Mouse (Mus musculus): ENCODE data around the gene Nudt4. TPM values are rescaled to one million over a fixed set of nuclear protein-coding genes. Genes with fewer than 3 reads are reported as not detected.
A peak's percentile ranks its signal among the peaks of the same experiment; 100 is the strongest.

Gene Nudt4
- polyA plus RNA-seq, 1 experiment from 2014 or later: 91.2 TPM

GRCm38 (mm10) chr10:95501463-95502081, 62.4 kb downstream of the Nudt4 start, which contains the start of gene Mrpl42:
TSS of gene Mrpl42 (minus strand) at chr10:95501940.
- ATAC-seq (ENCODE audit: insufficient read depth) (peak; percentile 97), DNase-seq (peak; percentile 96)
- Histone ChIP-seq H3K9me3 (ENCODE audit: low read depth, low read length) (no peaks in the 10 kb centered on the region), H3K4me3 (ENCODE audit: low read depth, low read length) (peak within 1 kb of the TSS; percentile 86), H3K4me1 (ENCODE audit: insufficient read depth) (peaks cover 2% of the 10 kb centered on the region; the same call in 1 of the 2 replicates), H3K27ac (ENCODE audit: low read depth) (peak within 1 kb of the TSS; percentile 85), H3K36me3 (ENCODE audit: insufficient read depth) (peaks cover 12% of the 10 kb centered on the region), H3K4me2 (peak within 1 kb of the TSS; percentile 68), H3K9ac (peak within 1 kb of the TSS; percentile 83), H3K27me3 (ENCODE audit: insufficient read depth, low read length) (no peaks in the 10 kb centered on the region)
- no peak for TF ChIP-seq CTCF (IDR thresholded peaks at IDR 0.05; ENCODE audit: low read depth)
- WGBS: under 1% methylated on average over 35 of the region's 35 CpGs

DNA sequence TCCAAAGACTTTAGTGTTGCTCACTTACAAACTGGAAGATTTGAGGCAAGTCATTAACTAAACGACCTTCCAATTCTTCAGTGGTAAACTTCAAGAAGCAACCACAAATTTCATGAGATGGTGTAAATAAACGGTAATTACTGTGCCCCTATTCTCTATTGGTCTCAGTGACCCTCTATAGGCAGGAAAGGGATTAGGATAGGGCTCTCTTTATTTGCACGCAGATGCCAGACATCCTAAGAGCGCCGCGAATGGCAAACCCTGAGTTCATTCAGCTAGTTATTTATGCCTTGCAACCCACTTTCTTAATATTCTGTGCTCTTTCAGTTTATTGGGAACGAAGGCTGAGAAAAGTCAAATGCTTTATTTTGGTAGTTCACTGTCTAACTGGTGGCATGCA, 62.9 kb downstream of the Nudt4 start:
- H3K9me3 ChIP-seq (ENCODE audit: low read depth, low read length): no peaks in the 10 kb centered on the region
- WGBS: 3% methylated on average over 7 of the region's 7 CpGs
- ATAC-seq (ENCODE audit: insufficient read depth): no peak
- H3K27ac ChIP-seq (ENCODE audit: low read depth): peak overlapping the region; percentile 85
- H3K27me3 ChIP-seq (ENCODE audit: insufficient read depth, low read length): no peaks in the 10 kb centered on the region
- H3K36me3 ChIP-seq (ENCODE audit: insufficient read depth): peaks cover 13% of the 10 kb centered on the region
- DNase-seq: peak; percentile 45
- no peak for TF ChIP-seq CTCF (IDR thresholded peaks at IDR 0.05; ENCODE audit: low read depth)
- H3K9ac ChIP-seq: peak overlapping the region; percentile 83
- H3K4me2 ChIP-seq: peak overlapping the region; percentile 68
- peaks cover 2% of the 10 kb centered on the region; the same call in 1 of the 2 replicates for H3K4me1 ChIP-seq (ENCODE audit: insufficient read depth)
- H3K4me3 ChIP-seq (ENCODE audit: low read depth, low read length): peak overlapping the region; percentile 86

Small RNA genes within 50 kb of the gene (microRNA-seq; reads per million reads assigned to microRNA genes)
- gene Mir3058 (ENCODE audit: borderline number of aligned reads): 18.1 reads per million, percentile 31 among the genes with 10 or more reads in this experiment

Other genes with a start within 250 kb of the Nudt4 start
- 15.6 TPM in 2 replicates for gene Cradd, start 240.0 kb downstream of the Nudt4 start, polyA plus RNA-seq (2014; fragmentation: Nextera tagmentation; extraction: Ambion mirVana)
- 124 and 129 TPM in 2 replicates for gene Socs2, start 147.0 kb downstream of the Nudt4 start, polyA plus RNA-seq (2014; fragmentation: Nextera tagmentation; extraction: Ambion mirVana)
- 356 and 358 TPM in 2 replicates for gene Mrpl42, start 62.2 kb downstream of the Nudt4 start, polyA plus RNA-seq (2014; fragmentation: Nextera tagmentation; extraction: Ambion mirVana)
- gene Ube2n, start 49.0 kb downstream of the Nudt4 start, polyA plus RNA-seq (2014; fragmentation: Nextera tagmentation; extraction: Ambion mirVana): 420 and 425 TPM in 2 replicates
- not detected in 2 replicates for gene Anapc15-ps, start 109.3 kb upstream of the Nudt4 start, polyA plus RNA-seq (2014; fragmentation: Nextera tagmentation; extraction: Ambion mirVana)